ENCODE assay signal across 9 mouse cellular contexts in the genomic region with DNA sequence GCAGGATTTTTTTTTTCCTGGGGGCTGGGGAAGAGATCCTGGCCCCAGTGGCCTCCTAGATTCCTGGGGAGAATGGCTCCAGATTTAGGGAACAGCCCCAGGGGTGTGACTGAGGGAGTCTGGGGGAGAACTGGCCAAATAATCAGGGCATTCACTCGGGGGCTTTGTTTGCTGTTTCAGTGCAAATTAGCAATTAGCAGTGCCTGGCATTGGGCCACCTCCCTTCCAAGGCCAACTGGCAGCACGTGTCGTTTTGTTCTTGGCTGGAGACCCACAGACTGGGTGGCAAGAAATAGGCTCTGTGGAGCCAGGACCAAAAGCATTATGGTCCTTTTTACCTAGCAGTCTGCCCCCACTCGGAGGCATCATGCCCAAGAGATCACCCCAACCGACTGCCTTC. TPM values are rescaled to one million over a fixed set of nuclear protein-coding genes. Genes with fewer than 3 reads are reported as not detected.
DNase-seq lines count a peak whose midpoint lies in the region; ATAC-seq lines count a peak whose summit lies in the region.
"Had no signal": no experiment of that assay in that cellular context is flagged by ENCODE, and none has a peak within 500 bp of the region (broad histone marks: within the 10 kb centered on the region; RNA-seq: fewer than 3 reads in every experiment).

No protein-coding gene starts in this region.

- DNase-seq in heart, adult 11 months = peak; percentile 82
- DNase-seq in heart, postnatal 25 days (ENCODE audit: low spot score) = no peak
- DNase-seq in embryonic facial prominence, embryonic 14.5 days (ENCODE audit: low spot score) = peak; percentile 73
- DNase-seq in kidney, postnatal 4 days = peak; percentile 20 to 47
- no peak for DNase-seq in thymus, adult 18-20 months
- no peak for DNase-seq in lung, postnatal 4 days

- H3K4me3 ChIP-seq in embryonic facial prominence, embryonic 14.5 days (ENCODE audit: low read depth, low read length) = no peak overlapping the region
- H3K4me3 ChIP-seq in midbrain, embryonic 13.5 days (replicated peaks) = no peak overlapping the region
- no peak overlapping the region for H3K4me3 ChIP-seq in intestine, embryonic 15.5 days (replicated peaks)

- no peaks in the 10 kb centered on the region for H3K9me3 ChIP-seq in embryonic facial prominence, embryonic 14.5 days (ENCODE audit: control insufficient read depth, low read length)
- no peaks in the 10 kb centered on the region for H3K9me3 ChIP-seq in midbrain, embryonic 13.5 days
- no peaks in the 10 kb centered on the region for H3K9me3 ChIP-seq in intestine, embryonic 15.5 days

- no peak overlapping the region for H3K9ac ChIP-seq in embryonic facial prominence, embryonic 14.5 days (ENCODE audit: low read depth, low read length)
- H3K9ac ChIP-seq in midbrain, embryonic 13.5 days (replicated peaks) = no peak overlapping the region
- no peak overlapping the region for H3K9ac ChIP-seq in intestine, embryonic 15.5 days

- intact Hi-C loops in heart, postnatal 25 days (cut with DNase I) = no loop called here

- no peaks in the 10 kb centered on the region for H3K36me3 ChIP-seq in embryonic facial prominence, embryonic 14.5 days (ENCODE audit: control insufficient read depth, insufficient read depth, low read length)
- no peaks in the 10 kb centered on the region for H3K36me3 ChIP-seq in midbrain, embryonic 13.5 days
- H3K36me3 ChIP-seq in intestine, embryonic 15.5 days = no peaks in the 10 kb centered on the region

- H3K4me2 ChIP-seq in embryonic facial prominence, embryonic 14.5 days (ENCODE audit: low read depth, low read length) = no peak overlapping the region
- H3K4me2 ChIP-seq in midbrain, embryonic 13.5 days (replicated peaks) = no peak overlapping the region
- H3K4me2 ChIP-seq in intestine, embryonic 15.5 days (replicated peaks) = no peak overlapping the region

- no peaks in the 10 kb centered on the region for H3K27me3 ChIP-seq in embryonic facial prominence, embryonic 14.5 days (replicated peaks; ENCODE audit: control insufficient read depth, insufficient read depth, low read length)
- H3K27me3 ChIP-seq in midbrain, embryonic 13.5 days = peaks cover 12% of the 10 kb centered on the region; the same call in 1 of the 2 replicates
- no peaks in the 10 kb centered on the region for H3K27me3 ChIP-seq in intestine, embryonic 15.5 days (replicated peaks)

- H3K4me1 ChIP-seq in embryonic facial prominence, embryonic 14.5 days (ENCODE audit: control insufficient read depth, insufficient read depth, low read length) = peaks cover 22% of the 10 kb centered on the region
- H3K4me1 ChIP-seq in midbrain, embryonic 13.5 days (replicated peaks) = peaks cover 12% of the 10 kb centered on the region
- H3K4me1 ChIP-seq in intestine, embryonic 15.5 days (replicated peaks) = no peaks in the 10 kb centered on the region

- no peak for ATAC-seq in embryonic facial prominence, embryonic 14.5 days (ENCODE audit: low read depth)
- peak; percentile 82 for ATAC-seq in midbrain, embryonic 13.5 days
- no peak for ATAC-seq in intestine, embryonic 15.5 days

- WGBS in embryonic facial prominence, embryonic 14.5 days = 12% methylated on average over 5 of the region's 5 CpGs
- WGBS in midbrain, embryonic 13.5 days = 13% methylated on average over 5 of the region's 5 CpGs
- WGBS in intestine, embryonic 15.5 days = 23% methylated on average over 5 of the region's 5 CpGs

- H3K27ac ChIP-seq in embryonic facial prominence, embryonic 14.5 days (replicated peaks; ENCODE audit: low read depth, low read length) = 0 out of 2 replicates have a peak overlapping the region, but pooled peaks have one; percentile 8
- 0 out of 2 replicates have a peak overlapping the region, but pooled peaks have one; percentile 44 for H3K27ac ChIP-seq in midbrain, embryonic 13.5 days
- H3K27ac ChIP-seq in intestine, embryonic 15.5 days = no peak overlapping the region

RNA-seq across cellular contexts. Expression of a gene that starts 33.7 kb away (rescaled TPM):
- total RNA-seq in heart, postnatal 25 days (2021) = 10 to 100 TPM; 23.7 to 27.8 TPM
- 46.5 and 77.8 TPM in 2 replicates for polyA plus RNA-seq in embryonic facial prominence, embryonic 14.5 days (2014; fragmentation: Nextera tagmentation; extraction: Ambion mirVana)
- 0.16 TPM in 1 of 2 replicates, not detected in the other for polyA plus RNA-seq in midbrain, embryonic 13.5 days (2015; fragmentation: Nextera tagmentation; extraction: Ambion mirVana)
- 0.93 and 1.1 TPM in 2 replicates for polyA plus RNA-seq in intestine, embryonic 15.5 days (2015; fragmentation: Nextera tagmentation; extraction: Ambion mirVana)
- polyA plus RNA-seq: C2C12 had no signal

RNA-seq across cellular contexts. Expression of a gene that starts 52.1 kb away (rescaled TPM):
- total RNA-seq in heart, postnatal 25 days (2021) = under 1 TPM; 0.22 to 0.29 TPM
- polyA plus RNA-seq in embryonic facial prominence, embryonic 14.5 days (2014; fragmentation: Nextera tagmentation; extraction: Ambion mirVana) = 5.0 and 5.1 TPM in 2 replicates
- polyA plus RNA-seq in midbrain, embryonic 13.5 days (2015; fragmentation: Nextera tagmentation; extraction: Ambion mirVana) = 15.2 and 17.3 TPM in 2 replicates
- 0.29 and 0.35 TPM in 2 replicates for polyA plus RNA-seq in intestine, embryonic 15.5 days (2015; fragmentation: Nextera tagmentation; extraction: Ambion mirVana)
- polyA plus RNA-seq: C2C12 had no signal

RNA-seq across cellular contexts. Expression of a gene that starts 55.4 kb away (rescaled TPM):
- 1 to 10 TPM; 4.0 to 5.1 TPM for total RNA-seq in heart, postnatal 25 days (2021)
- 73.2 and 82.9 TPM in 2 replicates for polyA plus RNA-seq in embryonic facial prominence, embryonic 14.5 days (2014; fragmentation: Nextera tagmentation; extraction: Ambion mirVana)
- polyA plus RNA-seq in midbrain, embryonic 13.5 days (2015; fragmentation: Nextera tagmentation; extraction: Ambion mirVana) = 16.2 and 23.2 TPM in 2 replicates
- polyA plus RNA-seq in intestine, embryonic 15.5 days (2015; fragmentation: Nextera tagmentation; extraction: Ambion mirVana) = 3.2 and 3.8 TPM in 2 replicates

Comparison
In these comparisons a context has a peak if more than half of its experiments do, and no peak if none do; other contexts are left out.
1. DNase-seq: peak in heart, adult 11 months (single experiment), embryonic facial prominence, embryonic 14.5 days (single experiment) and kidney, postnatal 4 days (2 of 2); none in heart, postnatal 25 days (single experiment), thymus, adult 18-20 months (0 of 2) and lung, postnatal 4 days (0 of 2).
2. RNA of a gene that starts 33.7 kb away (polyA plus RNA-seq): 46.5 to 77.8 TPM in embryonic facial prominence, embryonic 14.5 days; 0.93 to 1.1 TPM in intestine, embryonic 15.5 days and 0.16 TPM in midbrain, embryonic 13.5 days; every median in the first group is over 10 times any median in the second.